Mouse (Mus musculus): ENCODE measurements around the gene Ppp1r14a.

- TF ChIP-seq CTCF (conservative IDR thresholded peaks at IDR 0.05; ENCODE audit: low read length), result no peak
- TF ChIP-seq NANOG (IDR thresholded peaks at IDR 0.05; ENCODE audit: borderline replicate concordance, low read length), result no peak
Observed at GRCm38 (mm10) chr7:29291616-29292457, 2.7 kb downstream of the Ppp1r14a start.

All from E14TG2a.4 (cell line).